In genomic region chr5:38085561-38086392, GRCm38 (mm10) we compare ENCODE assay signal across 8 mouse cellular contexts. TPM values are rescaled to one million over a fixed set of nuclear protein-coding genes. Genes with fewer than 3 reads are reported as not detected.
DNase-seq lines count a peak whose midpoint lies in the region; ATAC-seq and TF ChIP-seq lines count a peak whose summit lies in the region.

No protein-coding gene starts in this region.

- no peaks in the 10 kb centered on the region for H3K9me3 ChIP-seq in embryonic facial prominence, embryonic 15.5 days (replicated peaks)
- H3K9me3 ChIP-seq in hindbrain, embryonic 14.5 days (ENCODE audit: control insufficient read depth, low read length), result no peaks in the 10 kb centered on the region
- H3K9me3 ChIP-seq in limb, embryonic 11.5 days (ENCODE audit: control insufficient read depth, low read length), result no peaks in the 10 kb centered on the region

- no peak for TF ChIP-seq POLR2A in testis, adult 2 months (IDR thresholded peaks at IDR 0.05; ENCODE audit: control insufficient read depth, low read depth, low read length)

- H3K36me3 ChIP-seq in testis, adult 2 months (ENCODE audit: control insufficient read depth, insufficient read depth, low read length), result no peaks in the 10 kb centered on the region
- no peaks in the 10 kb centered on the region for H3K36me3 ChIP-seq in embryonic facial prominence, embryonic 15.5 days
- no peaks in the 10 kb centered on the region for H3K36me3 ChIP-seq in hindbrain, embryonic 14.5 days (replicated peaks; ENCODE audit: control insufficient read depth, insufficient read depth)
- H3K36me3 ChIP-seq in limb, embryonic 11.5 days (ENCODE audit: control insufficient read depth, insufficient read depth, low read length), result no peaks in the 10 kb centered on the region

- DNase-seq in testis, postnatal 14 days (ENCODE audit: low spot score), result no peak
- DNase-seq in adrenal gland, postnatal 36 days, result peak; percentile 17 to 62
- peak; percentile 74 for DNase-seq in hindbrain, embryonic 14.5 days (ENCODE audit: low spot score)
- peak; percentile 83 for DNase-seq in limb, embryonic 11.5 days (ENCODE audit: low spot score)

- peak; percentile 77; the same call in 1 of the 2 replicates for TF ChIP-seq CTCF in testis, adult 2 months (IDR thresholded peaks at IDR 0.05; ENCODE audit: control insufficient read depth, insufficient read depth, insufficient replicate concordance, low read depth, low read length)

- no peaks in the 10 kb centered on the region for H3K27me3 ChIP-seq in testis, adult 2 months (ENCODE audit: control insufficient read depth, insufficient read depth, low read length)
- H3K27me3 ChIP-seq in embryonic facial prominence, embryonic 15.5 days, result no peaks in the 10 kb centered on the region
- no peaks in the 10 kb centered on the region for H3K27me3 ChIP-seq in hindbrain, embryonic 14.5 days (ENCODE audit: control insufficient read depth, insufficient read depth, low read length)
- H3K27me3 ChIP-seq in limb, embryonic 11.5 days (ENCODE audit: control insufficient read depth, insufficient read depth, low read length), result no peaks in the 10 kb centered on the region

- WGBS in embryonic facial prominence, embryonic 15.5 days, result 17% methylated on average over 10 of the region's 10 CpGs
- 12% methylated on average over 10 of the region's 10 CpGs for WGBS in hindbrain, embryonic 14.5 days
- 4% methylated on average over 10 of the region's 10 CpGs for WGBS in limb, embryonic 11.5 days

- ATAC-seq in embryonic facial prominence, embryonic 15.5 days (ENCODE audit: insufficient number of reproducible peaks, low FRiP score, low TSS enrichment, low read depth), result 0 out of 2 replicates have a peak, but pooled peaks have one; percentile 63
- ATAC-seq in hindbrain, embryonic 14.5 days (ENCODE audit: low FRiP score), result peak; percentile 60; the same call in 1 of the 2 replicates
- ATAC-seq in limb, embryonic 11.5 days (ENCODE audit: insufficient number of reproducible peaks, low FRiP score, low TSS enrichment, low read depth), result no peak
- ATAC-seq in monocyte, adult 5-6 weeks (replicated peaks; ENCODE audit: insufficient number of reproducible peaks, low FRiP score, low TSS enrichment, poor library complexity, severe bottlenecking), result 0 out of 2 replicates have a peak, but pooled peaks have one; percentile 50
- ATAC-seq in erythroblast, adult 5-6 weeks (replicated peaks; ENCODE audit: low FRiP score, poor library complexity, severe bottlenecking), result no peak

- H3K9ac ChIP-seq in embryonic facial prominence, embryonic 15.5 days, result no peak overlapping the region
- H3K9ac ChIP-seq in hindbrain, embryonic 14.5 days, result no peak overlapping the region
- no peak overlapping the region for H3K9ac ChIP-seq in limb, embryonic 11.5 days (ENCODE audit: low read length)

- H3K4me3 ChIP-seq in testis, adult 2 months (ENCODE audit: control insufficient read depth, low read depth, low read length), result no peak overlapping the region
- H3K4me3 ChIP-seq in embryonic facial prominence, embryonic 15.5 days (replicated peaks), result no peak overlapping the region
- H3K4me3 ChIP-seq in hindbrain, embryonic 14.5 days (replicated peaks; ENCODE audit: low read length), result no peak overlapping the region
- H3K4me3 ChIP-seq in limb, embryonic 11.5 days (ENCODE audit: low read depth, low read length), result no peak overlapping the region

- H3K4me1 ChIP-seq in testis, adult 2 months (ENCODE audit: control insufficient read depth, insufficient read depth, low read length), result no peaks in the 10 kb centered on the region
- peaks cover 17% of the 10 kb centered on the region for H3K4me1 ChIP-seq in embryonic facial prominence, embryonic 15.5 days
- peaks cover 10% of the 10 kb centered on the region; the same call in 1 of the 2 replicates for H3K4me1 ChIP-seq in hindbrain, embryonic 14.5 days (replicated peaks; ENCODE audit: control insufficient read depth, insufficient read depth, low read length)
- peaks cover 25% of the 10 kb centered on the region; the same call in 1 of the 2 replicates for H3K4me1 ChIP-seq in limb, embryonic 11.5 days (ENCODE audit: control insufficient read depth, insufficient read depth, low read length)

- 0 out of 2 replicates have a peak overlapping the region, but pooled peaks have one; percentile 4 for H3K4me2 ChIP-seq in embryonic facial prominence, embryonic 15.5 days (replicated peaks)
- H3K4me2 ChIP-seq in hindbrain, embryonic 14.5 days (replicated peaks), result no peak overlapping the region
- no peak overlapping the region for H3K4me2 ChIP-seq in limb, embryonic 11.5 days (ENCODE audit: low read depth, severe bottlenecking)

- H3K27ac ChIP-seq in testis, adult 2 months (ENCODE audit: control insufficient read depth, insufficient read depth, low read depth, low read length), result no peak overlapping the region
- H3K27ac ChIP-seq in embryonic facial prominence, embryonic 15.5 days (replicated peaks), result peak overlapping the region; percentile 77
- H3K27ac ChIP-seq in hindbrain, embryonic 14.5 days, result no peak overlapping the region
- H3K27ac ChIP-seq in limb, embryonic 11.5 days (replicated peaks; ENCODE audit: low read depth, low read length), result 0 out of 2 replicates have a peak overlapping the region, but pooled peaks have one; percentile 23

RNA-seq across cellular contexts. Expression of gene Stx18, which starts 47.2 kb away (rescaled TPM):
- polyA plus RNA-seq in testis, adult 2 months (2012; rRNA removed), result 31.6 and 31.7 TPM in 2 replicates
- total RNA-seq in adrenal gland, postnatal 36 days (2021), result 10 to 100 TPM; 34.9 to 37.7 TPM
- 47.4 and 47.5 TPM in 2 replicates for polyA plus RNA-seq in embryonic facial prominence, embryonic 15.5 days (2015; fragmentation: Nextera tagmentation; extraction: Ambion mirVana)
- 35.1 and 38.5 TPM in 2 replicates for polyA plus RNA-seq in hindbrain, embryonic 14.5 days (2014; fragmentation: Nextera tagmentation; extraction: Ambion mirVana)
- polyA plus RNA-seq in limb, embryonic 11.5 days (2014; fragmentation: Nextera tagmentation; extraction: Ambion mirVana), result 53.9 and 59.6 TPM in 2 replicates
- 50.6 to 57.1 TPM (median 50.7 TPM) in 3 replicates for total RNA-seq in monocyte, adult 5-6 weeks (2017)
- total RNA-seq in erythroblast, adult 5-6 weeks (2015; ENCODE audit: low replicate concordance), result 2.9 and 10.7 TPM in 2 replicates
- 6.0 and 16.3 TPM in 2 replicates for total RNA-seq in erythroblast, adult 5-6 weeks (2017; ENCODE audit: low replicate concordance)

Comparison
In these comparisons a context has a peak if more than half of its experiments do, and no peak if none do; other contexts are left out.
1. H3K27ac ChIP-seq: peak in embryonic facial prominence, embryonic 15.5 days (single experiment) and limb, embryonic 11.5 days (single experiment); none in testis, adult 2 months (single experiment) and hindbrain, embryonic 14.5 days (single experiment).
2. ATAC-seq: peak in embryonic facial prominence, embryonic 15.5 days (single experiment), hindbrain, embryonic 14.5 days (single experiment) and monocyte, adult 5-6 weeks (single experiment); none in limb, embryonic 11.5 days (single experiment) and erythroblast, adult 5-6 weeks (single experiment).